Mouse (Mus musculus): Measurements from ENCODE around the gene Fignl1. TPM values are rescaled to one million over a fixed set of nuclear protein-coding genes. Genes with fewer than 3 reads are reported as not detected.

Gene Fignl1
- polyA plus RNA-seq, 1 experiment = 18.9 TPM

- WGBS = 25% methylated on average over 2 of the region's 2 CpGs
- TF ChIP-seq CTCF (IDR thresholded peaks at IDR 0.05; ENCODE audit: borderline replicate concordance, control insufficient read depth, extremely low read depth, insufficient read depth, low read length, poor library complexity) = no peak
- TF ChIP-seq POLR2A (IDR thresholded peaks at IDR 0.05; ENCODE audit: control insufficient read depth, extremely low read depth, insufficient read depth, low read length, poor library complexity) = no peak
- no peaks in the 10 kb centered on the region for H3K27me3 ChIP-seq (ENCODE audit: control insufficient read depth, insufficient read depth, low read length)
- DNase-seq = peak; percentile 80
- peaks cover 18% of the 10 kb centered on the region for H3K4me1 ChIP-seq (replicated peaks; ENCODE audit: control insufficient read depth, insufficient read depth, low read length)
- H3K27ac ChIP-seq (ENCODE audit: control insufficient read depth, insufficient read depth, low read length) = no peak overlapping the region; the same call in 1 of the 2 replicates
- no peak overlapping the region for H3K4me3 ChIP-seq (ENCODE audit: control insufficient read depth, insufficient read depth, low read length)
- peaks cover 52% of the 10 kb centered on the region for H3K36me3 ChIP-seq (ENCODE audit: control insufficient read depth, insufficient read depth, low read length)
Observed at GRCm38 (mm10) chr11:11742626-11743025, 66.1 kb downstream of the Fignl1 start.

- Histone ChIP-seq H3K36me3 (ENCODE audit: control insufficient read depth, insufficient read depth, low read length) (peaks cover 52% of the 10 kb centered on the region), H3K27me3 (ENCODE audit: control insufficient read depth, insufficient read depth, low read length) (no peaks in the 10 kb centered on the region), H3K4me3 (ENCODE audit: control insufficient read depth, insufficient read depth, low read length) (no peak overlapping the region), H3K27ac (ENCODE audit: control insufficient read depth, insufficient read depth, low read length) (peak overlapping the region; percentile 54), H3K4me1 (replicated peaks; ENCODE audit: control insufficient read depth, insufficient read depth, low read length) (peaks cover 27% of the 10 kb centered on the region)
- peak; percentile 45 for DNase-seq
- WGBS = 3% methylated on average over 5 of the region's 5 CpGs
- TF ChIP-seq POLR2A (IDR thresholded peaks at IDR 0.05; ENCODE audit: control insufficient read depth, extremely low read depth, insufficient read depth, low read length, poor library complexity) (no peak), CTCF (IDR thresholded peaks at IDR 0.05; ENCODE audit: borderline replicate concordance, control insufficient read depth, extremely low read depth, insufficient read depth, low read length, poor library complexity) (no peak)
Observed at GRCm38 (mm10) chr11:11741574-11741973, 67.2 kb downstream of the Fignl1 start.

- DNase-seq = no peak
- Histone ChIP-seq H3K4me3 (ENCODE audit: control insufficient read depth, insufficient read depth, low read length) (no peak overlapping the region), H3K27me3 (ENCODE audit: control insufficient read depth, insufficient read depth, low read length) (no peaks in the 10 kb centered on the region), H3K36me3 (ENCODE audit: control insufficient read depth, insufficient read depth, low read length) (peaks cover 48% of the 10 kb centered on the region), H3K4me1 (replicated peaks; ENCODE audit: control insufficient read depth, insufficient read depth, low read length) (peaks cover 34% of the 10 kb centered on the region), H3K27ac (ENCODE audit: control insufficient read depth, insufficient read depth, low read length) (peak overlapping the region; percentile 73)
- TF ChIP-seq POLR2A (IDR thresholded peaks at IDR 0.05; ENCODE audit: control insufficient read depth, extremely low read depth, insufficient read depth, low read length, poor library complexity) (no peak), CTCF (IDR thresholded peaks at IDR 0.05; ENCODE audit: borderline replicate concordance, control insufficient read depth, extremely low read depth, insufficient read depth, low read length, poor library complexity) (no peak)
- 31% methylated on average over 5 of the region's 5 CpGs for WGBS
Observed at GRCm38 (mm10) chr11:11740603-11741002, 68.2 kb downstream of the Fignl1 start.

- TF ChIP-seq POLR2A (IDR thresholded peaks at IDR 0.05; ENCODE audit: control insufficient read depth, extremely low read depth, insufficient read depth, low read length, poor library complexity) (no peak), CTCF (IDR thresholded peaks at IDR 0.05; ENCODE audit: borderline replicate concordance, control insufficient read depth, extremely low read depth, insufficient read depth, low read length, poor library complexity) (no peak)
- Histone ChIP-seq H3K36me3 (ENCODE audit: control insufficient read depth, insufficient read depth, low read length) (peaks cover 47% of the 10 kb centered on the region), H3K27me3 (ENCODE audit: control insufficient read depth, insufficient read depth, low read length) (no peaks in the 10 kb centered on the region), H3K27ac (ENCODE audit: control insufficient read depth, insufficient read depth, low read length) (no peak overlapping the region; the same call in 1 of the 2 replicates), H3K4me3 (ENCODE audit: control insufficient read depth, insufficient read depth, low read length) (no peak overlapping the region), H3K4me1 (replicated peaks; ENCODE audit: control insufficient read depth, insufficient read depth, low read length) (peaks cover 42% of the 10 kb centered on the region)
- WGBS = 81% methylated on average over 3 of the region's 3 CpGs
- peak; percentile 31 for DNase-seq
Observed at GRCm38 (mm10) chr11:11739054-11739453, 69.7 kb downstream of the Fignl1 start.

- Histone ChIP-seq H3K36me3 (ENCODE audit: control insufficient read depth, insufficient read depth, low read length) (peaks cover 55% of the 10 kb centered on the region), H3K4me3 (ENCODE audit: control insufficient read depth, insufficient read depth, low read length) (no peak overlapping the region), H3K4me1 (replicated peaks; ENCODE audit: control insufficient read depth, insufficient read depth, low read length) (peaks cover 54% of the 10 kb centered on the region), H3K27me3 (ENCODE audit: control insufficient read depth, insufficient read depth, low read length) (no peaks in the 10 kb centered on the region), H3K27ac (ENCODE audit: control insufficient read depth, insufficient read depth, low read length) (no peak overlapping the region)
- no peak for DNase-seq
- TF ChIP-seq POLR2A (IDR thresholded peaks at IDR 0.05; ENCODE audit: control insufficient read depth, extremely low read depth, insufficient read depth, low read length, poor library complexity) (no peak), CTCF (IDR thresholded peaks at IDR 0.05; ENCODE audit: borderline replicate concordance, control insufficient read depth, extremely low read depth, insufficient read depth, low read length, poor library complexity) (no peak)
- 76% methylated on average over 2 of the region's 2 CpGs for WGBS
Observed at GRCm38 (mm10) chr11:11737562-11737961, 71.2 kb downstream of the Fignl1 start.

Other genes with a start within 250 kb of the Fignl1 start
- gene 4930512M02Rik, start 181.1 kb downstream of the Fignl1 start, polyA plus RNA-seq (2012; rRNA removed) = not detected in 2 replicates
- gene Ikzf1, start 124.0 kb downstream of the Fignl1 start, polyA plus RNA-seq (2012; rRNA removed) = 645 and 923 TPM in 2 replicates
- 0.78 and 1.0 TPM in 2 replicates for gene Ddc, start 89.2 kb upstream of the Fignl1 start, polyA plus RNA-seq (2012; rRNA removed)
- gene Grb10, start 229.7 kb upstream of the Fignl1 start, polyA plus RNA-seq (2012; rRNA removed) = 4.7 and 5.8 TPM in 2 replicates

All from thymus, adult 2 months (tissue).